Mouse (Mus musculus) liver, embryonic 12.5 days (tissue): Measurements from ENCODE around the gene Rbmxl2. TPM values are rescaled to one million over a fixed set of nuclear protein-coding genes. Genes with fewer than 3 reads are reported as not detected.

Experiments used
- ATAC-seq: fragments of 200-750 bp; cut with Nextera tagmentation; 2 replicates; pipeline ENCODE4 v1.8.0; 2017; ENCODE audit warnings: moderate number of reproducible peaks, mild to moderate bottlenecking, moderate library complexity
- H3K27ac ChIP-seq: fragments of 300-500 bp; sonication (generic); 2 replicates; pipeline ENCODE4 v1.5.1; 2016; ENCODE audit warnings: mild to moderate bottlenecking
- H3K27me3 ChIP-seq: fragments of 300-500 bp; sonication (generic); replicated peaks from 2 replicates; pipeline ENCODE4 v1.6.1; 2016; ENCODE audit warnings: mild to moderate bottlenecking, moderate library complexity
- H3K36me3 ChIP-seq: fragments of 300-500 bp; sonication (generic); 2 replicates; pipeline ENCODE4 v1.6.1; 2016; ENCODE audit warnings: mild to moderate bottlenecking, moderate library complexity
- H3K4me1 ChIP-seq: fragments of 300-500 bp; sonication (generic); 2 replicates; pipeline ENCODE4 v1.6.1; 2016
- H3K4me2 ChIP-seq: fragments of 300-500 bp; sonication (generic); 2 replicates; pipeline ENCODE4 v1.6.1; 2016; ENCODE audit warnings: mild to moderate bottlenecking, moderate library complexity
- H3K4me3 ChIP-seq: fragments of 300-500 bp; sonication (generic); 2 replicates; pipeline ENCODE4 v1.5.1; 2016; ENCODE audit warnings: mild to moderate bottlenecking, moderate library complexity
- H3K9ac ChIP-seq: fragments of 300-500 bp; sonication (generic); 2 replicates; pipeline ENCODE4 v1.6.1; 2016; ENCODE audit warnings: mild to moderate bottlenecking, moderate library complexity
- H3K9me3 ChIP-seq: fragments of 300-500 bp; sonication (generic); replicated peaks from 2 replicates; pipeline ENCODE4 v1.6.1; 2016; ENCODE audit warnings: mild to moderate bottlenecking, moderate library complexity
- WGBS: fragments of 180-500 bp; shearing (Covaris S2); methylation state at CpG from one replicate; pipeline ENCODE4 v1.1.7; 2016; ENCODE audit not compliant: insufficient replicate concordance; 5-methylcytosine and 5-hydroxymethylcytosine counted together
- polyA plus RNA-seq: library from polyadenylated mRNA; unstranded; fragments of >200 nt; fragmentation: Nextera tagmentation; extraction: Ambion mirVana; gene quantifications from 2 replicates; pipeline ENCODE4 v1.2.1, GENCODE M21; 2016

Rbmxl2 gene
- polyA plus RNA-seq, 1 experiment from 2014 or later = not detected

DNA sequence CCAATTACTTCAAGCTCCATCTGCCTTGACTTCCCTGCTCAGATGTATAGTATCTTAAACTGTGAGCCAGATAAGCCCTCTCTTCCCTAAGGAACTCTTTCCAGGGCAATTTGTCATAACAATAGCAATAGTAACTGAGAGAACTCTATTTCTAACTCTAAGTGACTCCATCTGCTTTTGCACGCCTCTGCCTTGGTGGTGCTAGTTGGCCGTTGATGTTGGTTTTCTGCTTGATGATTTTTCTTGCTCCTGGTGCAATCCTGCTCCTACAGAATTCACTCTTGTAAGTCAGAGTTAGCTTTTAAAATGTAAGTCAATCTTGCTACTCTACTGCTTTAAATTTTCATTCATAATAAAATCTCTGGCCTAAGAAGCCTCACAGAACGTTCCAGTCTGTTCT, 44.1 kb downstream of the Rbmxl2 start:
- H3K4me3 ChIP-seq = no peak overlapping the region
- no peaks in the 10 kb centered on the region for H3K27me3 ChIP-seq
- H3K36me3 ChIP-seq = no peaks in the 10 kb centered on the region
- H3K9me3 ChIP-seq = no peaks in the 10 kb centered on the region
- no peak overlapping the region for H3K4me2 ChIP-seq
- no peak overlapping the region for H3K9ac ChIP-seq
- no peak for ATAC-seq
- 75% methylated on average over 3 of the region's 3 CpGs for WGBS
- H3K4me1 ChIP-seq = no peaks in the 10 kb centered on the region
- no peak overlapping the region for H3K27ac ChIP-seq

DNA sequence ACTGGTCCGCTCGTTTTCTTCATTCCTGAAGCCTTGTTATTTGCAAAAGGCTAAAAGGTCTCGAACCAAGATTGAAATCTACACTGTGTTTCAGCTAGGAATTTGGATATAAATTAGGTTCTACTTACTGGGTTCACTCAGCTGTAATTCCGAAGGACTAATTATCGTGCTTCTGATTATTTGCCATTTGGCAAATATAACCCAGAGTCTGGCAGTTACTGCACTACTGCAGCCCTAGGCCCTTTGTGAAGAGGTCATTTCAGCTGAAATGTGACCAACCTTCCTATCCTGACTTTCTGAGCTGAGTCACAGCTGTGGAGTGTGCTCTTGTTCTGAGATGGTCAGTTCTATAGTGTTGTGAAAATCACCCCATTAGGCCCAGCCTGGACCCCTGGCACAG, 50.7 kb downstream of the Rbmxl2 start:
- Histone ChIP-seq H3K27me3 (no peaks in the 10 kb centered on the region), H3K4me1 (no peaks in the 10 kb centered on the region), H3K4me3 (no peak overlapping the region), H3K9ac (no peak overlapping the region), H3K27ac (no peak overlapping the region), H3K4me2 (no peak overlapping the region), H3K9me3 (no peaks in the 10 kb centered on the region), H3K36me3 (no peaks in the 10 kb centered on the region)
- 67% methylated on average over 5 of the region's 5 CpGs for WGBS
- no peak for ATAC-seq

Other genes starting within 250 kb of the Rbmxl2 start
- gene Olfr6, start 245.5 kb upstream of the Rbmxl2 start, polyA plus RNA-seq = not detected in 2 replicates
- gene Olfr711, start 234.0 kb upstream of the Rbmxl2 start, polyA plus RNA-seq = not detected in 2 replicates
- gene Olfr2, start 203.4 kb upstream of the Rbmxl2 start, polyA plus RNA-seq = not detected in 2 replicates
- gene Olfr713, start 178.3 kb upstream of the Rbmxl2 start, polyA plus RNA-seq = not detected in 2 replicates
- not detected in 2 replicates for gene Olfr714, start 138.5 kb upstream of the Rbmxl2 start, polyA plus RNA-seq
- gene Olfr17, start 116.2 kb upstream of the Rbmxl2 start, polyA plus RNA-seq = not detected in 2 replicates
- gene Olfr715b, start 99.1 kb upstream of the Rbmxl2 start, polyA plus RNA-seq = not detected in 2 replicates
- gene Olfr715, start 78.4 kb upstream of the Rbmxl2 start, polyA plus RNA-seq = not detected in 2 replicates
- not detected in 2 replicates for gene Olfr716, start 71.1 kb upstream of the Rbmxl2 start, polyA plus RNA-seq
- gene Nlrp14, start 42.5 kb upstream of the Rbmxl2 start, polyA plus RNA-seq = not detected in 2 replicates
- 1.0 and 1.6 TPM in 2 replicates for gene Syt9, start 161.3 kb downstream of the Rbmxl2 start, polyA plus RNA-seq